Mouse (Mus musculus): ENCODE data around the gene Pi4k2b. TPM values are rescaled to one million over a fixed set of nuclear protein-coding genes. Genes with fewer than 3 reads are reported as not detected.

Pi4k2b gene
- polyA plus RNA-seq (2015; fragmentation: Illumina TruSeq; extraction: RNeasy Lipid Tissue Mini Kit (QIAGEN cat#74804); ENCODE audit: low read depth, low replicate concordance) = 1.4 TPM

DNA sequence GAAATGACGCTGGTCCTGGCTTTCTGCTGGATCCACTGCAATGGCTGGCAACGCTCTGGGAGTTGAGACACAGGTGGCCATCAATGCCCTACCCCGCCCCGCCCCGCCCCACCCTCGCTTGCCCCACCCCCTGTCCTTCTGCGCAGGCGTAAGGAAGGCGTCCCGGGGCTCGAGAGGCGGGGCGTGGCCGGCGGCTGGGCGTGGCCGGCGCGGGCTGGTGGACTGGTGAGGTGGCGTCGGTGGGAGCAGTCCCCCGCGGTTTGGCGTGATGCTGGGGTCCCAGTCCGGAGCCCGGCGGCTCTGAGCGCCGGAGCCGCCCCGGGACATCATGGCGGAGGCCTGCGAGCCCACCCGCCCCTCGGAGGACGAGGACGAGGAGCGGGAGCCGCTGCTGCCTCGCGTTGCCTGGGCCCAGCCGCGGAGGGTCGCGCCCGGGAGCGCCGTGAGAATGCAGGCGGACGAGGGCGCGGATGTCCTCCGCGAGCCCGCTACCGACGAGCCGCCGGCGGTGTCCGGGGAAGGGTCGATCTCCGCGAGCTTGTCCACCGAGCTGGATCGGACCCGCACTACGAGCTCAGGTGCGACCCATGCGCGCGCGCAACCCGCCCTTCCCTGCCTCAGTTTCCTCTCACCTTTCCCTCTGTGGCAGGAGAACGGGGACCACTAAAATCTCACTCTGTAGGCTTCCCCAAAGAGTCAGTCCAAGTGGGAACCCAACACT lies at the start of gene Pi4k2b:
TSS of gene Pi4k2b (plus strand) at position 184 of the 721 bp plus-strand sequence.

DNA sequence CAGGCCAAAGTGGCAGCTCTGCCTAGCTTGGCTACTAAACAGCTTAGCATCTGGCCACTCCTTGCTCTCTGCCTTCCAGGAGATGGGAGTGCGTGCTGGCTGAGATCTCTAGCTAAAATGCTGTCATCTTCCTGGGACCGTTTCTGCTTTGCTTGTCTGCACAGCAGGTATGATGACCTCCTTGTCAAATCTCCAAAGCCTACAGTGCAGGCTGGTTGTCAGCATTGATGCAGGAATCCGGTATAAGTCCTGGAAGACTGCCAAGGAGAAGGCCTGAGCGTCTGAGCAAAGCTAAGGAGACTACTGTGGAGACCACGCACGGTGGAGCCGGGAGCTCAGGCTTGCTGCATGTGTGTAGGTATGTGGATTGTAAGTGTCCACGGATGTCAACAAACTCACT lies 33.9 kb downstream of the Pi4k2b start, which contains the start of gene Zcchc4:
TSS of gene Zcchc4 (plus strand) at position 173 of the 400 bp plus-strand sequence.

Other genes with a start within 250 kb of the Pi4k2b start
- 41.2 TPM for gene Lgi2, start 175.1 kb upstream of the Pi4k2b start, polyA plus RNA-seq (2015; fragmentation: Illumina TruSeq; extraction: RNeasy Lipid Tissue Mini Kit (QIAGEN cat#74804); ENCODE audit: low read depth, low replicate concordance)
- gene Sepsecs, start 71.9 kb upstream of the Pi4k2b start, polyA plus RNA-seq (2015; fragmentation: Illumina TruSeq; extraction: RNeasy Lipid Tissue Mini Kit (QIAGEN cat#74804); ENCODE audit: low read depth, low replicate concordance) = 9.5 TPM
- gene Zcchc4, start 33.8 kb downstream of the Pi4k2b start, polyA plus RNA-seq (2015; fragmentation: Illumina TruSeq; extraction: RNeasy Lipid Tissue Mini Kit (QIAGEN cat#74804); ENCODE audit: low read depth, low replicate concordance) = 8.7 TPM
- 58.6 TPM for gene Anapc4, start 92.4 kb downstream of the Pi4k2b start, polyA plus RNA-seq (2015; fragmentation: Illumina TruSeq; extraction: RNeasy Lipid Tissue Mini Kit (QIAGEN cat#74804); ENCODE audit: low read depth, low replicate concordance)

All from brain, adult 10 weeks (tissue).